ENCODE assay signal across 24 mouse cellular contexts in genomic region chr7:98146447-98146845, GRCm38 (mm10). TPM values are rescaled to one million over a fixed set of nuclear protein-coding genes. Genes with fewer than 3 reads are reported as not detected.
DNase-seq lines count a peak whose midpoint lies in the region; ATAC-seq and TF ChIP-seq lines count a peak whose summit lies in the region.
"Had no signal": no experiment of that assay in that cellular context is flagged by ENCODE, and none has a peak within 500 bp of the region (broad histone marks: within the 10 kb centered on the region; RNA-seq: fewer than 3 reads in every experiment).

No protein-coding gene starts in this region.

- no peaks in the 10 kb centered on the region for H3K4me1 ChIP-seq in MEL (ENCODE audit: control insufficient read depth in 1 of 2, insufficient read depth in 2 of 2, low read length in 2 of 2)
- peaks cover 10% of the 10 kb centered on the region for H3K4me1 ChIP-seq in midbrain, embryonic 11.5 days (ENCODE audit: control insufficient read depth, insufficient read depth, low read length)

- no peak for TF ChIP-seq EP300 in MEL (IDR thresholded peaks at IDR 0.05; ENCODE audit: low read depth in 1 of 2, low read length in 2 of 2)

- WGBS in midbrain, embryonic 11.5 days, result 82% methylated on average over 8 of the region's 8 CpGs

- no peaks in the 10 kb centered on the region for H3K27me3 ChIP-seq in MEL (ENCODE audit: control insufficient read depth in 1 of 2, insufficient read depth in 2 of 2, low read length in 2 of 2)
- peaks cover 14% of the 10 kb centered on the region for H3K27me3 ChIP-seq in myocyte (ENCODE audit: control insufficient read depth, insufficient read depth, insufficient read length)
- H3K27me3 ChIP-seq in midbrain, embryonic 11.5 days (ENCODE audit: control insufficient read depth, insufficient read depth, low read length), result no peaks in the 10 kb centered on the region
- H3K27me3 ChIP-seq: heart, embryonic 15.5 days; hindbrain, embryonic 15.5 days; limb, embryonic 12.5 days; liver, embryonic 13.5 days; neural tube, embryonic 13.5 days had no signal

- no peaks in the 10 kb centered on the region for H3K79me2 ChIP-seq in MEL (ENCODE audit: control insufficient read depth, insufficient read depth, low read length, poor library complexity)
- no peaks in the 10 kb centered on the region for H3K79me2 ChIP-seq in myocyte (ENCODE audit: control insufficient read depth, insufficient read depth)

- H3ac ChIP-seq in myocyte (ENCODE audit: control insufficient read depth, insufficient read length), result no peak overlapping the region

- peak overlapping the region; percentile 30 for H3K4me2 ChIP-seq in myocyte (ENCODE audit: low read depth)
- H3K4me2 ChIP-seq in midbrain, embryonic 11.5 days, result no peak overlapping the region
- H3K4me2 ChIP-seq: heart, embryonic 15.5 days; hindbrain, embryonic 15.5 days; limb, embryonic 12.5 days; liver, embryonic 13.5 days; neural tube, embryonic 13.5 days had no signal

- no peak for ATAC-seq in megakaryocyte-erythroid progenitor cell, adult 5-6 weeks (replicated peaks; ENCODE audit: low FRiP score, low TSS enrichment, poor library complexity, severe bottlenecking)
- ATAC-seq in midbrain, embryonic 11.5 days (ENCODE audit: low FRiP score), result no peak

- H3K9ac ChIP-seq in MEL (ENCODE audit: control insufficient read depth, low read depth, low read length, poor library complexity, severe bottlenecking), result no peak overlapping the region
- no peak overlapping the region for H3K9ac ChIP-seq in midbrain, embryonic 11.5 days (ENCODE audit: low read length)
- H3K9ac ChIP-seq: heart, embryonic 15.5 days; hindbrain, embryonic 15.5 days; limb, embryonic 12.5 days; liver, embryonic 13.5 days; neural tube, embryonic 13.5 days had no signal

- DNase-seq in adrenal gland, adult 2 months, result peak; percentile 46
- no peak for DNase-seq in adrenal gland, postnatal 14 days
- no peak for DNase-seq in layer of hippocampus, adult 2 months (ENCODE audit: low spot score in 2 of 2)
- no peak for DNase-seq in layer of hippocampus, postnatal 10 days (ENCODE audit: low spot score in 2 of 2)
- DNase-seq in MEL (ENCODE audit: low read depth, low spot score), result peak; percentile 10
- DNase-seq in midbrain, embryonic 11.5 days (ENCODE audit: low spot score, missing footprints), result no peak
- DNase-seq: cerebellum, adult 18-20 months; gastrocnemius, adult 2 months; heart, postnatal 4 days; kidney, adult 8-10 months; kidney, postnatal 10 days; liver, embryonic 13.5 days; lung, adult 2 months; midbrain, embryonic 14.5 days had no signal

- H3K27ac ChIP-seq in layer of hippocampus, adult 2 months, result 0 out of 2 replicates have a peak overlapping the region, but pooled peaks have one; percentile 14
- H3K27ac ChIP-seq in MEL (ENCODE audit: control insufficient read depth, low read depth, low read length), result no peak overlapping the region
- H3K27ac ChIP-seq in midbrain, embryonic 11.5 days (ENCODE audit: low read depth, low read length), result no peak overlapping the region
- H3K27ac ChIP-seq: gastrocnemius, adult 2 months; heart, embryonic 15.5 days; hindbrain, embryonic 15.5 days; limb, embryonic 12.5 days; liver, embryonic 13.5 days; neural tube, embryonic 13.5 days had no signal

- H3K4me3 ChIP-seq in layer of hippocampus, adult 2 months, result no peak overlapping the region
- H3K4me3 ChIP-seq in MEL (ENCODE audit: control insufficient read depth in 1 of 2, insufficient read depth in 1 of 2, low read depth in 2 of 2, low read length in 2 of 2) (no peak overlapping the region), myocyte (no peak overlapping the region)
- no peak overlapping the region for H3K4me3 ChIP-seq in midbrain, embryonic 11.5 days (ENCODE audit: low read depth, low read length)
- H3K4me3 ChIP-seq: gastrocnemius, adult 2 months; heart, embryonic 15.5 days; hindbrain, embryonic 15.5 days; limb, embryonic 12.5 days; liver, embryonic 13.5 days; neural tube, embryonic 13.5 days had no signal

- TF ChIP-seq CTCF in layer of hippocampus, adult 2 months (conservative IDR thresholded peaks at IDR 0.05), result no peak
- no peak for TF ChIP-seq CTCF in MEL (IDR thresholded peaks at IDR 0.05 in 2 of 3, conservative IDR thresholded peaks at IDR 0.05 in 1 of 3; ENCODE audit: control insufficient read depth in 1 of 3, insufficient read depth in 1 of 3, low read depth in 2 of 3, low read length in 3 of 3, poor library complexity in 1 of 3, severe bottlenecking in 1 of 3)

- H3K36me3 ChIP-seq in MEL (ENCODE audit: control insufficient read depth in 1 of 2, insufficient read depth in 2 of 2, low read length in 2 of 2), result no peaks in the 10 kb centered on the region
- H3K36me3 ChIP-seq in myocyte (ENCODE audit: control insufficient read depth, insufficient read depth), result no peaks in the 10 kb centered on the region
- no peaks in the 10 kb centered on the region for H3K36me3 ChIP-seq in midbrain, embryonic 11.5 days (ENCODE audit: control insufficient read depth, insufficient read depth, low read length)
- H3K36me3 ChIP-seq: G1E; heart, embryonic 15.5 days; hindbrain, embryonic 15.5 days; limb, embryonic 12.5 days had no signal

- TF ChIP-seq POLR2A in MEL (IDR thresholded peaks at IDR 0.05; ENCODE audit: control insufficient read depth in 1 of 2, insufficient read depth in 1 of 2, low read depth in 1 of 2, low read length in 2 of 2, poor library complexity in 1 of 2), result no peak
- no peak for TF ChIP-seq POLR2A in myocyte (IDR thresholded peaks at IDR 0.05; ENCODE audit: insufficient read length, low read depth)

- no peaks in the 10 kb centered on the region for H3K9me3 ChIP-seq in MEL (replicated peaks; ENCODE audit: insufficient read depth, low read length)
- no peaks in the 10 kb centered on the region for H3K9me3 ChIP-seq in midbrain, embryonic 11.5 days (ENCODE audit: control insufficient read depth, low read length)
- H3K9me3 ChIP-seq: G1E; heart, embryonic 15.5 days; hindbrain, embryonic 15.5 days; limb, embryonic 12.5 days; liver, embryonic 13.5 days; neural tube, embryonic 13.5 days had no signal

- no peak for TF ChIP-seq RAD21 in MEL (IDR thresholded peaks at IDR 0.05; ENCODE audit: low read depth, low read length)

RNA-seq across cellular contexts. Expression of gene Omp, which starts 1.1 kb away (rescaled TPM):
- total RNA-seq in adrenal gland, adult 2 months (2021), result 1 to 10 TPM in 1 of 2 experiments, under 1 TPM in 1; 0.17 to 5.7 TPM
- 3.3 and 10.3 TPM in 2 replicates for polyA plus RNA-seq in adrenal gland, adult 2 months (2012; rRNA removed)
- 2.1 and 2.4 TPM in 2 replicates for total RNA-seq in adrenal gland, postnatal 14 days (2021)
- 1 to 10 TPM in 1 of 2 experiments, under 1 TPM in 1; 0.96 to 1.3 TPM for total RNA-seq in layer of hippocampus, adult 2 months (2021)
- 1 to 10 TPM; 1.5 to 1.8 TPM for total RNA-seq in layer of hippocampus, postnatal 10 days (2021)
- total RNA-seq in MEL (2012; rRNA removed), result 0.08 TPM in 1 of 2 replicates, not detected in the other
- under 1 TPM in 1 of 2 experiments, not detected in 1; 0.07 TPM for polyA plus RNA-seq in MEL (2012; ENCODE audit: insufficient read depth in 1 of 2, insufficient read length in 2 of 2, low read depth in 1 of 2, low replicate concordance in 2 of 2, missing spikeins in 1 of 2)
- 0.35 TPM for polyA plus RNA-seq in myocyte (2012; fragmentation: generic; extraction: Trizol)
- 0.63 and 0.82 TPM in 2 replicates for total RNA-seq in megakaryocyte-erythroid progenitor cell, adult 5-6 weeks (2014; fragmentation: Nextera tagmentation)
- total RNA-seq in megakaryocyte-erythroid progenitor cell, adult 5-6 weeks (2017), result not detected in 2 replicates
- 0.18 and 0.23 TPM in 2 replicates for polyA plus RNA-seq in midbrain, embryonic 11.5 days (2014; fragmentation: Nextera tagmentation; extraction: Ambion mirVana)
- total RNA-seq: megakaryocyte, adult 5-6 weeks had no signal
- polyA plus RNA-seq: G1E had no signal

RNA-seq across cellular contexts. Expression of gene Myo7a, which starts 27.1 kb away (rescaled TPM):
- total RNA-seq in adrenal gland, adult 2 months (2021), result 100 to 1,000 TPM; 140 to 146 TPM
- 136 and 180 TPM in 2 replicates for polyA plus RNA-seq in adrenal gland, adult 2 months (2012; rRNA removed)
- total RNA-seq in adrenal gland, postnatal 14 days (2021), result 58.6 and 86.2 TPM in 2 replicates
- 10 to 100 TPM; 10.5 to 10.8 TPM for total RNA-seq in layer of hippocampus, adult 2 months (2021)
- 10 to 100 TPM; 15.1 to 17.0 TPM for total RNA-seq in layer of hippocampus, postnatal 10 days (2021)
- total RNA-seq in MEL (2012; rRNA removed), result 1.3 and 1.4 TPM in 2 replicates
- 1 to 10 TPM in 1 of 2 experiments, not detected in 1; 7.5 TPM for polyA plus RNA-seq in MEL (2012; ENCODE audit: insufficient read depth in 1 of 2, insufficient read length in 2 of 2, low read depth in 1 of 2, low replicate concordance in 2 of 2, missing spikeins in 1 of 2)
- polyA plus RNA-seq in myocyte (2012; fragmentation: generic; extraction: Trizol), result 0.29 TPM
- 2.3 and 6.1 TPM in 2 replicates for total RNA-seq in megakaryocyte-erythroid progenitor cell, adult 5-6 weeks (2014; fragmentation: Nextera tagmentation)
- total RNA-seq in megakaryocyte-erythroid progenitor cell, adult 5-6 weeks (2017), result 1.9 and 10.8 TPM in 2 replicates
- polyA plus RNA-seq in midbrain, embryonic 11.5 days (2014; fragmentation: Nextera tagmentation; extraction: Ambion mirVana), result 10.1 and 11.1 TPM in 2 replicates

RNA-seq across cellular contexts. Expression of gene Capn5, which starts 31.6 kb away (rescaled TPM):
- total RNA-seq in adrenal gland, adult 2 months (2021), result 1 to 10 TPM; 4.1 to 6.1 TPM
- 8.4 and 11.2 TPM in 2 replicates for polyA plus RNA-seq in adrenal gland, adult 2 months (2012; rRNA removed)
- total RNA-seq in adrenal gland, postnatal 14 days (2021), result 6.2 and 9.8 TPM in 2 replicates
- total RNA-seq in layer of hippocampus, adult 2 months (2021), result 10 to 100 TPM; 42.3 to 45.0 TPM
- total RNA-seq in layer of hippocampus, postnatal 10 days (2021), result 10 to 100 TPM; 55.9 to 61.7 TPM
- total RNA-seq in MEL (2012; rRNA removed), result 0.04 and 0.26 TPM in 2 replicates
- polyA plus RNA-seq in MEL (2012; ENCODE audit: insufficient read depth in 1 of 2, insufficient read length in 2 of 2, low read depth in 1 of 2, low replicate concordance in 2 of 2, missing spikeins in 1 of 2), result under 1 TPM in 1 of 2 experiments, not detected in 1; 0.54 TPM
- polyA plus RNA-seq in myocyte (2012; fragmentation: generic; extraction: Trizol), result 6.2 TPM
- 7.5 and 8.3 TPM in 2 replicates for total RNA-seq in megakaryocyte-erythroid progenitor cell, adult 5-6 weeks (2014; fragmentation: Nextera tagmentation)
- 5.6 and 5.9 TPM in 2 replicates for total RNA-seq in megakaryocyte-erythroid progenitor cell, adult 5-6 weeks (2017)
- 3.5 and 3.7 TPM in 2 replicates for polyA plus RNA-seq in midbrain, embryonic 11.5 days (2014; fragmentation: Nextera tagmentation; extraction: Ambion mirVana)

RNA-seq across cellular contexts. Expression of gene B3gnt6, which starts 52.8 kb away (rescaled TPM):
- total RNA-seq in adrenal gland, adult 2 months (2021), result under 1 TPM in 1 of 2 experiments, not detected in 1; 0.78 TPM
- polyA plus RNA-seq in adrenal gland, adult 2 months (2012; rRNA removed), result 0.19 and 0.20 TPM in 2 replicates
- total RNA-seq in adrenal gland, postnatal 14 days (2021), result 5.6 and 8.5 TPM in 2 replicates
- total RNA-seq in layer of hippocampus, adult 2 months (2021), result under 1 TPM; 0.34 to 0.36 TPM
- under 1 TPM in 1 of 2 experiments, not detected in 1; 0.22 TPM for total RNA-seq in layer of hippocampus, postnatal 10 days (2021)
- 0.12 TPM in 1 of 2 replicates, not detected in the other for total RNA-seq in MEL (2012; rRNA removed)
- under 1 TPM in 1 of 2 experiments, not detected in 1; 0.08 TPM for polyA plus RNA-seq in MEL (2012; ENCODE audit: insufficient read depth in 1 of 2, insufficient read length in 2 of 2, low read depth in 1 of 2, low replicate concordance in 2 of 2, missing spikeins in 1 of 2)
- polyA plus RNA-seq in myocyte (2012; fragmentation: generic; extraction: Trizol), result 0.04 TPM
- not detected in 2 replicates for total RNA-seq in megakaryocyte-erythroid progenitor cell, adult 5-6 weeks (2014; fragmentation: Nextera tagmentation)
- total RNA-seq in megakaryocyte-erythroid progenitor cell, adult 5-6 weeks (2017), result not detected in 2 replicates
- 0.07 TPM in 1 of 2 replicates, not detected in the other for polyA plus RNA-seq in midbrain, embryonic 11.5 days (2014; fragmentation: Nextera tagmentation; extraction: Ambion mirVana)
- total RNA-seq: gastrocnemius, adult 2 months; gastrocnemius, postnatal 4 days; heart, postnatal 4 days had no signal
- polyA plus RNA-seq: heart, embryonic 15.5 days; intestine, embryonic 14.5 days; limb, embryonic 12.5 days; liver, embryonic 13.5 days had no signal

Comparison
In these comparisons a context has a peak if more than half of its experiments do, and no peak if none do; other contexts are left out.
1. DNase-seq: peak in adrenal gland, adult 2 months (single experiment) and MEL (single experiment); none in adrenal gland, postnatal 14 days (single experiment), layer of hippocampus, adult 2 months (0 of 2), layer of hippocampus, postnatal 10 days (0 of 2) and midbrain, embryonic 11.5 days (single experiment).